In the genomic region with DNA sequence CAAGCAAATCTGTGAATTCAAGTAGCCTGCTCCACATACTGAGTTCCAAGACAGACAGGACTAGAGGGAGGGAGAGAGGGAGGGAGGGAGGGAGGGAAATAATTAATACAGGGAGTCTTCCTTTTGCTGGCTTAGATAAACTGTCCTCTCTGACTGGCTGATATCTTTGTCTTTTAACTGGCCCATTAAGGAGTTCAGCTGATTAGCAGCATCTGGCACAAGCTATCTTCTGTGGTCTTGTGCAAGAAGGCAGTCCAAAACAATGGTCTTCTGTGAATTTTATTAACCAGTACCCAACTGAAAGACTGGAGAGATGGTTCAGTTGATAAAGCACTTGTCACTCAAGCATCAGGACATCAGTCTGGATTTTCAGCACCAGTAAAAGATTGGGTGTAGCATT, we compare ENCODE assay signal across 26 mouse cellular contexts. TPM values are rescaled to one million over a fixed set of nuclear protein-coding genes. Genes with fewer than 3 reads are reported as not detected.
DNase-seq lines count a peak whose midpoint lies in the region; ATAC-seq and TF ChIP-seq lines count a peak whose summit lies in the region.
"Had no signal": no experiment of that assay in that cellular context is flagged by ENCODE, and none has a peak within 500 bp of the region (broad histone marks: within the 10 kb centered on the region; RNA-seq: fewer than 3 reads in every experiment).

No protein-coding gene starts in this region.

- TF ChIP-seq CTCF in intestine, postnatal 0 days (IDR thresholded peaks at IDR 0.05; ENCODE audit: low read depth): no peak
- TF ChIP-seq CTCF in brain, embryonic 14.5 days (IDR thresholded peaks at IDR 0.05; ENCODE audit: borderline replicate concordance, extremely low read depth, insufficient read depth, insufficient read length): no peak

- peaks cover 12% of the 10 kb centered on the region for H3K4me1 ChIP-seq in intestine, embryonic 16.5 days (ENCODE audit: control insufficient read depth, insufficient read depth, low read length)
- no peaks in the 10 kb centered on the region for H3K4me1 ChIP-seq in intestine, postnatal 0 days (replicated peaks; ENCODE audit: control insufficient read depth, insufficient read depth, low read length)
- peaks cover 84% of the 10 kb centered on the region for H3K4me1 ChIP-seq in liver, embryonic 15.5 days (replicated peaks)
- peaks cover 24% of the 10 kb centered on the region for H3K4me1 ChIP-seq in embryonic facial prominence, embryonic 10.5 days

- H3K36me3 ChIP-seq in intestine, embryonic 16.5 days (ENCODE audit: control insufficient read depth, insufficient read depth, low read length): no peaks in the 10 kb centered on the region
- H3K36me3 ChIP-seq in intestine, postnatal 0 days (ENCODE audit: control insufficient read depth, insufficient read depth): no peaks in the 10 kb centered on the region
- 0 out of 2 replicates have a peak, but pooled peaks cover 7% of the 10 kb centered on the region for H3K36me3 ChIP-seq in liver, embryonic 15.5 days (replicated peaks)
- H3K36me3 ChIP-seq in embryonic facial prominence, embryonic 10.5 days (replicated peaks): peaks cover 34% of the 10 kb centered on the region
- H3K36me3 ChIP-seq: embryonic facial prominence, embryonic 12.5 days; midbrain, embryonic 15.5 days had no signal

- H3K9ac ChIP-seq in intestine, embryonic 16.5 days (ENCODE audit: low read depth, low read length): no peak overlapping the region
- no peak overlapping the region for H3K9ac ChIP-seq in intestine, postnatal 0 days (ENCODE audit: low read depth, low read length)
- H3K9ac ChIP-seq in liver, embryonic 15.5 days: no peak overlapping the region
- H3K9ac ChIP-seq: embryonic facial prominence, embryonic 12.5 days; heart, embryonic 12.5 days; limb, embryonic 12.5 days; lung, embryonic 14.5 days; midbrain, embryonic 15.5 days; neural tube, embryonic 12.5 days had no signal

- peak; percentile 22 for DNase-seq in brain, embryonic 14.5 days (ENCODE audit: low read depth)
- peak; percentile 62 for DNase-seq in retina, postnatal 1 day
- DNase-seq in embryonic facial prominence, embryonic 10.5 days (ENCODE audit: low spot score): no peak
- no peak for DNase-seq in kidney, postnatal 14 days
- DNase-seq: adrenal gland, postnatal 25 days; B cell, adult 2 months; cerebellum, adult 9-11 months; heart, postnatal 10 days; kidney, adult 2 months; lung, embryonic 14.5 days; lung, postnatal 36 days; thymus, adult 18-20 months; thymus, postnatal 4 days had no signal

- no peak overlapping the region for H3K27ac ChIP-seq in intestine, embryonic 16.5 days (ENCODE audit: low read length)
- H3K27ac ChIP-seq in intestine, postnatal 0 days (ENCODE audit: low read depth, low read length): no peak overlapping the region
- peak overlapping the region; percentile 45; the same call in 1 of the 2 replicates for H3K27ac ChIP-seq in liver, embryonic 15.5 days (replicated peaks)
- no peak overlapping the region for H3K27ac ChIP-seq in embryonic facial prominence, embryonic 10.5 days (replicated peaks)
- H3K27ac ChIP-seq: embryonic facial prominence, embryonic 12.5 days; kidney, postnatal 0 days; limb, embryonic 12.5 days; midbrain, embryonic 15.5 days; neural tube, embryonic 12.5 days had no signal

- no peak overlapping the region for H3K4me2 ChIP-seq in intestine, embryonic 16.5 days (ENCODE audit: low read depth, low read length)
- no peak overlapping the region for H3K4me2 ChIP-seq in intestine, postnatal 0 days (replicated peaks; ENCODE audit: low read depth)
- H3K4me2 ChIP-seq in liver, embryonic 15.5 days: 0 out of 2 replicates have a peak overlapping the region, but pooled peaks have one; percentile 0
- H3K4me2 ChIP-seq: embryonic facial prominence, embryonic 12.5 days; heart, embryonic 12.5 days; limb, embryonic 12.5 days; lung, embryonic 14.5 days; midbrain, embryonic 15.5 days; neural tube, embryonic 12.5 days had no signal

- H3K27me3 ChIP-seq in intestine, embryonic 16.5 days (replicated peaks; ENCODE audit: control insufficient read depth, insufficient read depth, low read length): no peaks in the 10 kb centered on the region
- no peaks in the 10 kb centered on the region for H3K27me3 ChIP-seq in intestine, postnatal 0 days (replicated peaks; ENCODE audit: control insufficient read depth, insufficient read depth, low read length)
- H3K27me3 ChIP-seq in liver, embryonic 15.5 days: no peaks in the 10 kb centered on the region
- no peaks in the 10 kb centered on the region for H3K27me3 ChIP-seq in embryonic facial prominence, embryonic 10.5 days (replicated peaks; ENCODE audit: low read depth, poor library complexity, severe bottlenecking)
- H3K27me3 ChIP-seq: CH12.LX; embryonic facial prominence, embryonic 12.5 days; heart, embryonic 12.5 days; limb, embryonic 12.5 days; midbrain, embryonic 15.5 days; neural tube, embryonic 12.5 days had no signal

- H3K9me3 ChIP-seq in intestine, embryonic 16.5 days (ENCODE audit: control insufficient read depth, low read length): no peaks in the 10 kb centered on the region
- H3K9me3 ChIP-seq in intestine, postnatal 0 days (ENCODE audit: control insufficient read depth): no peaks in the 10 kb centered on the region
- no peaks in the 10 kb centered on the region for H3K9me3 ChIP-seq in liver, embryonic 15.5 days (replicated peaks)
- H3K9me3 ChIP-seq in embryonic facial prominence, embryonic 10.5 days: no peaks in the 10 kb centered on the region
- H3K9me3 ChIP-seq: embryonic facial prominence, embryonic 12.5 days; heart, embryonic 12.5 days; limb, embryonic 12.5 days; midbrain, embryonic 15.5 days; neural tube, embryonic 12.5 days had no signal

- 0 out of 2 replicates have a peak, but pooled peaks have one; percentile 21 for ATAC-seq in intestine, embryonic 16.5 days
- no peak for ATAC-seq in intestine, postnatal 0 days
- peak; percentile 74 for ATAC-seq in liver, embryonic 15.5 days (ENCODE audit: insufficient read depth)
- no peak for ATAC-seq in erythroblast, adult 5-6 weeks (replicated peaks; ENCODE audit: low FRiP score, poor library complexity, severe bottlenecking)
- ATAC-seq: forebrain, embryonic 14.5 days; midbrain, embryonic 15.5 days had no signal

- TF ChIP-seq POLR2A in brain, embryonic 14.5 days (IDR thresholded peaks at IDR 0.05; ENCODE audit: borderline replicate concordance, extremely low read depth, insufficient read depth, insufficient read length, poor library complexity, severe bottlenecking): no peak

- H3K4me3 ChIP-seq in intestine, embryonic 16.5 days (ENCODE audit: low read length): no peak overlapping the region
- H3K4me3 ChIP-seq in intestine, postnatal 0 days (ENCODE audit: low read depth, low read length): no peak overlapping the region
- H3K4me3 ChIP-seq in liver, embryonic 15.5 days (replicated peaks): no peak overlapping the region
- H3K4me3 ChIP-seq in embryonic facial prominence, embryonic 10.5 days: no peak overlapping the region
- H3K4me3 ChIP-seq: embryonic facial prominence, embryonic 12.5 days; erythroblast, embryonic 14.5 days; heart, embryonic 12.5 days; limb, embryonic 12.5 days; midbrain, embryonic 15.5 days; neural tube, embryonic 12.5 days had no signal

RNA-seq across cellular contexts. Expression of gene Raf1, which starts 17.6 kb away (rescaled TPM):
- 71.4 and 75.4 TPM in 2 replicates for polyA plus RNA-seq in intestine, embryonic 16.5 days (2015; fragmentation: Nextera tagmentation; extraction: Ambion mirVana)
- 64.9 and 66.4 TPM in 2 replicates for polyA plus RNA-seq in intestine, postnatal 0 days (2015; fragmentation: Nextera tagmentation; extraction: Ambion mirVana)
- 249 and 289 TPM in 2 replicates for polyA plus RNA-seq in brain, embryonic 14.5 days (2012; rRNA removed)
- 36.1 and 38.6 TPM in 2 replicates for polyA plus RNA-seq in liver, embryonic 15.5 days (2015; fragmentation: Nextera tagmentation; extraction: Ambion mirVana)
- 123 and 126 TPM in 2 replicates for polyA plus RNA-seq in embryonic facial prominence, embryonic 10.5 days (2016; fragmentation: Nextera tagmentation; extraction: Ambion mirVana)
- total RNA-seq in erythroblast, adult 5-6 weeks (2015; ENCODE audit: low replicate concordance): 28.4 and 44.7 TPM in 2 replicates
- total RNA-seq in erythroblast, adult 5-6 weeks (2017; ENCODE audit: low replicate concordance): 19.2 and 36.5 TPM in 2 replicates

RNA-seq across cellular contexts. Expression of gene Mkrn2, which starts 57.1 kb away (rescaled TPM):
- 25.6 and 25.9 TPM in 2 replicates for polyA plus RNA-seq in intestine, embryonic 16.5 days (2015; fragmentation: Nextera tagmentation; extraction: Ambion mirVana)
- polyA plus RNA-seq in intestine, postnatal 0 days (2015; fragmentation: Nextera tagmentation; extraction: Ambion mirVana): 13.4 and 14.5 TPM in 2 replicates
- 32.6 and 44.7 TPM in 2 replicates for polyA plus RNA-seq in brain, embryonic 14.5 days (2012; rRNA removed)
- polyA plus RNA-seq in liver, embryonic 15.5 days (2015; fragmentation: Nextera tagmentation; extraction: Ambion mirVana): 8.4 and 8.6 TPM in 2 replicates
- 27.5 and 30.7 TPM in 2 replicates for polyA plus RNA-seq in embryonic facial prominence, embryonic 10.5 days (2016; fragmentation: Nextera tagmentation; extraction: Ambion mirVana)
- total RNA-seq in erythroblast, adult 5-6 weeks (2015; ENCODE audit: low replicate concordance): 0.58 and 0.84 TPM in 2 replicates
- total RNA-seq in erythroblast, adult 5-6 weeks (2017; ENCODE audit: low replicate concordance): 0.84 and 6.6 TPM in 2 replicates

Comparison
In these comparisons a context has a peak if more than half of its experiments do, and no peak if none do; other contexts are left out.
1. ATAC-seq: peak in intestine, embryonic 16.5 days (single experiment) and liver, embryonic 15.5 days (single experiment); none in intestine, postnatal 0 days (single experiment) and erythroblast, adult 5-6 weeks (single experiment).
2. DNase-seq: peak in brain, embryonic 14.5 days (single experiment) and retina, postnatal 1 day (single experiment); none in embryonic facial prominence, embryonic 10.5 days (single experiment) and kidney, postnatal 14 days (single experiment).